Comparison of ENCODE assay signal across 8 mouse cellular contexts in the genomic region with DNA sequence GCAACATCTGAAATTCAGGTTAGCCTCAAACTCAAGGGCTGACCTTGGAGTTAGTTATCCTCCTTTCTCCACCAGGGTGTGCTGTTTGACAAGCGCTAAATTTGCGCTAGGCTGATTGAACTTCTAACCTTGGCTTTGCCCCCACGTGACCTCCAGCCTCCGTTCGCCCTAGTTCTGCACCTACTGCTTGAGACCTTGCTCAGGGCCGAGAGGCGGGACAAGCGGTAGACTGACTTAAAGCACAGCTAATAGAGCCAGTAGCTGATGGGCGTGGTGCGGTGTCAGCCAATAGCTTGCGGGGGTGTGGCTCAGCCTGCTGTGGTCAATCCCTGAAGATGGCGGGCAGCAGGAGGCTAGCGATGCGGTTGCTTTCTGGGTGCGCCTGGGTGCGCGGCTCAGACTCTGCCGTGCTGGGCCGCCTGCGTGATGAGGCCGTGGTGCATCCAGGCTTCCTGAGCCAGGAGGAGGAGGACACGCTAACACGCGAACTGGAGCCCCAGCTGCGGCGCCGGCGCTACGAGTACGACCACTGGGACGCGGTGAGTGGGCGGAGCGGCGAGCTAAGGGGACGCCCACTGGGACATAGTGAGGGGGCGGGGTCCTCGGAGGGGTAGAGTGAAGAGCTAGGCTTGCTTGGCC. TPM values are rescaled to one million over a fixed set of nuclear protein-coding genes. Genes with fewer than 3 reads are reported as not detected.
DNase-seq lines count a peak whose midpoint lies in the region; ATAC-seq and TF ChIP-seq lines count a peak whose summit lies in the region.

A gene (plus strand): TSS at position 311 of the 639 bp plus-strand sequence.

- H3K9ac ChIP-seq in lung, postnatal 0 days (replicated peaks; ENCODE audit: low read depth), result peak within 1 kb of the TSS; percentile 34

- TF ChIP-seq EP300 in lung, postnatal 0 days (IDR thresholded peaks at IDR 0.05), result no peak; the same call in 1 of the 2 replicates

- peak within 1 kb of the TSS; percentile 59 for H3K4me2 ChIP-seq in lung, postnatal 0 days (replicated peaks; ENCODE audit: low read depth, low read length)

- peaks cover 16% of the 10 kb centered on the region for H3K4me1 ChIP-seq in hindbrain, embryonic 10.5 days (replicated peaks)
- H3K4me1 ChIP-seq in lung, postnatal 0 days (ENCODE audit: insufficient read depth, low read depth, low read length), result no peaks in the 10 kb centered on the region; the same call in 1 of the 2 replicates

- no peaks in the 10 kb centered on the region for H3K9me3 ChIP-seq in hindbrain, embryonic 10.5 days
- H3K9me3 ChIP-seq in lung, postnatal 0 days (ENCODE audit: low read length), result no peaks in the 10 kb centered on the region

- peaks cover 82% of the 10 kb centered on the region for H3K36me3 ChIP-seq in hindbrain, embryonic 10.5 days
- peaks cover 11% of the 10 kb centered on the region; the same call in 1 of the 2 replicates for H3K36me3 ChIP-seq in lung, postnatal 0 days (ENCODE audit: insufficient read depth, low read length)

- under 1% methylated on average over 38 of the region's 38 CpGs for WGBS in hindbrain, embryonic 10.5 days
- WGBS in lung, postnatal 0 days, result under 1% methylated on average over 37 of the region's 38 CpGs

- H3K27me3 ChIP-seq in hindbrain, embryonic 10.5 days (ENCODE audit: insufficient read depth, poor library complexity, severe bottlenecking), result no peaks in the 10 kb centered on the region
- H3K27me3 ChIP-seq in lung, postnatal 0 days (replicated peaks; ENCODE audit: insufficient read depth, low read length), result no peaks in the 10 kb centered on the region

- peak; percentile 92 for ATAC-seq in frontal cortex, adult (ENCODE audit: low TSS enrichment)
- peak; percentile 100 for ATAC-seq in lung, postnatal 0 days

- H3K4me3 ChIP-seq in hindbrain, embryonic 10.5 days, result peak within 1 kb of the TSS; percentile 69
- H3K4me3 ChIP-seq in lung, postnatal 0 days (ENCODE audit: low read depth, low read length), result peak within 1 kb of the TSS; percentile 74

- H3K27ac ChIP-seq in hindbrain, embryonic 10.5 days, result peak within 1 kb of the TSS; percentile 81
- peak within 1 kb of the TSS; percentile 59 for H3K27ac ChIP-seq in lung, postnatal 0 days (ENCODE audit: low read length)

- peak; percentile 90 for TF ChIP-seq CTCF in lung, postnatal 0 days (IDR thresholded peaks at IDR 0.05)

- DNase-seq in MN1 (ENCODE audit: low spot score), result peak; percentile 99
- peak; percentile 98 for DNase-seq in cerebellum, adult 9-10 months
- DNase-seq in hindbrain, embryonic 10.5 days (ENCODE audit: low spot score), result peak; percentile 96
- peak; percentile 98 for DNase-seq in layer of hippocampus, adult 9-11 months
- peak; percentile 100 for DNase-seq in lung, postnatal 0 days (ENCODE audit: low spot score)
- DNase-seq in ovary, postnatal 14 days (ENCODE audit: low spot score), result peak; percentile 76
- peak; percentile 95 for DNase-seq in thymus, postnatal 14 days

RNA-seq across cellular contexts. Expression of the gene that starts here (rescaled TPM):
- polyA plus RNA-seq in hindbrain, embryonic 10.5 days (2016; fragmentation: Nextera tagmentation; extraction: Ambion mirVana), result 35.5 TPM in 2 replicates
- polyA plus RNA-seq in lung, postnatal 0 days (2015; fragmentation: Nextera tagmentation; extraction: Ambion mirVana), result 31.3 and 35.3 TPM in 2 replicates

Comparison
In these comparisons a context has a peak if more than half of its experiments do, and no peak if none do; other contexts are left out.
1. Peak in every context shown above with its lines: DNase-seq, ATAC-seq, H3K4me3 ChIP-seq and H3K27ac ChIP-seq.